Mouse (Mus musculus): ENCODE results near the gene Pir. TPM values are rescaled to one million over a fixed set of nuclear protein-coding genes. Genes with fewer than 3 reads are reported as not detected.
A peak's percentile ranks its signal among the peaks of the same experiment; 100 is the strongest.

The Pir gene
- polyA plus RNA-seq, 2 experiments = 6.8 to 21.6 TPM

DNA sequence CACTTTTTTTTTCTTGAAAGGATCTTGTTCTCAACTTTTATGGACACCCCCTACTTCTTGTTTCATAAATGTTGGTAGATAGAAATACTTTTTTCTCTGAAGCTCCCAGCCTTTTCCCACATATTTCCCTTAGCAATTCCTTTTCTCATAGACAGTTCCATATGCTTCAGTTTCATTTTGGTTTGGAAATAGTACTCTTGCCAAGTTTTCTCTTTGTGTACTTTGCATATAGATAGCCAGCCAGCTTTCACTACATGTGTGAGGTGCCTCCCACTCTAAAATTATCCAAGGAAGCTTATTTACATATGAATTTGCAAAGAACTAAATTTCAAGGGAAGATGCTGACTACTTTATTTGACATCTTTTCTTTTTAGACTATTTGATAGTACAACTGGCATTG, 148.8 kb downstream of the Pir start:
- no peak overlapping the region for H3K4me3 ChIP-seq (ENCODE audit: insufficient read depth in 1 of 2, low read depth in 2 of 2, low read length in 2 of 2)
- peaks cover 0 to 8% of the 10 kb centered on the region in 2 experiments; a peak in 3 of 4 replicates for H3K4me1 ChIP-seq (replicated peaks; ENCODE audit: control insufficient read depth in 2 of 2, insufficient read depth in 2 of 2, low read length in 1 of 2)
- H3K9me3 ChIP-seq (ENCODE audit: control insufficient read depth, low read length) = no peaks in the 10 kb centered on the region
- no peak overlapping the region for H3K9ac ChIP-seq (replicated peaks)
- H3K27me3 ChIP-seq (ENCODE audit: control insufficient read depth, insufficient read depth, low read length) = no peaks in the 10 kb centered on the region
- peaks cover 6% of the 10 kb centered on the region for H3K36me3 ChIP-seq (replicated peaks; ENCODE audit: control insufficient read depth, insufficient read depth, low read depth)
- no peak for DNase-seq (ENCODE audit: low read depth in 3 of 3, low spot score in 3 of 3)
- no peak overlapping the region for H3K4me2 ChIP-seq (ENCODE audit: low read depth)
- ATAC-seq (ENCODE audit: insufficient read depth) = no peak
- TF ChIP-seq CTCF (IDR thresholded peaks at IDR 0.05; ENCODE audit: low read depth) = no peak
- H3K27ac ChIP-seq = no peak overlapping the region

GRCm38 (mm10) chrX:164419471-164419939, 150.3 kb downstream of the Pir start, which contains the start of gene Piga:
Gene Piga, plus strand, starts transcription at chrX:164419787.
- DNase-seq (ENCODE audit: low read depth in 3 of 3, low spot score in 3 of 3) (peak; percentile 87 to 88 (median 88)), ATAC-seq (ENCODE audit: insufficient read depth) (peak; percentile 93)
- TF ChIP-seq CTCF (IDR thresholded peaks at IDR 0.05; ENCODE audit: low read depth) (no peak), EP300 (IDR thresholded peaks at IDR 0.05; ENCODE audit: low read depth) (no peak)
- H3K4me3 ChIP-seq (ENCODE audit: insufficient read depth in 1 of 2, low read depth in 2 of 2, low read length in 2 of 2) = peak within 1 kb of the TSS; percentile 77 to 93
- H3K36me3 ChIP-seq (replicated peaks; ENCODE audit: control insufficient read depth, insufficient read depth, low read depth) = peaks cover 6% of the 10 kb centered on the region
- no peaks in the 10 kb centered on the region for H3K9me3 ChIP-seq (ENCODE audit: control insufficient read depth, low read length)
- 12% methylated on average over 40 of the region's 40 CpGs for WGBS (ENCODE audit: insufficient replicate concordance)
- H3K27ac ChIP-seq = peak within 1 kb of the TSS; percentile 69
- H3K4me1 ChIP-seq (replicated peaks; ENCODE audit: control insufficient read depth in 2 of 2, insufficient read depth in 2 of 2, low read length in 1 of 2) = peaks cover 0 to 8% of the 10 kb centered on the region in 2 experiments; a peak in 3 of 4 replicates
- H3K4me2 ChIP-seq (ENCODE audit: low read depth) = peak within 1 kb of the TSS; percentile 77
- H3K9ac ChIP-seq (replicated peaks) = peak within 1 kb of the TSS; percentile 74
- H3K27me3 ChIP-seq (ENCODE audit: control insufficient read depth, insufficient read depth, low read length) = no peaks in the 10 kb centered on the region

GRCm38 (mm10) chrX:164419955-164420354, 150.8 kb downstream of the Pir start:
- Histone ChIP-seq H3K4me3 (ENCODE audit: insufficient read depth in 1 of 2, low read depth in 2 of 2, low read length in 2 of 2) (peak overlapping the region; percentile 77 to 93), H3K9ac (replicated peaks) (peak overlapping the region; percentile 74), H3K4me1 (replicated peaks; ENCODE audit: control insufficient read depth in 2 of 2, insufficient read depth in 2 of 2, low read length in 1 of 2) (peaks cover 0 to 8% of the 10 kb centered on the region in 2 experiments; a peak in 3 of 4 replicates), H3K9me3 (ENCODE audit: control insufficient read depth, low read length) (no peaks in the 10 kb centered on the region), H3K27me3 (ENCODE audit: control insufficient read depth, insufficient read depth, low read length) (no peaks in the 10 kb centered on the region), H3K36me3 (replicated peaks; ENCODE audit: control insufficient read depth, insufficient read depth, low read depth) (peaks cover 6% of the 10 kb centered on the region), H3K4me2 (ENCODE audit: low read depth) (peak overlapping the region; percentile 77), H3K27ac (peak overlapping the region; percentile 69)
- WGBS (ENCODE audit: insufficient replicate concordance) = 17% methylated on average over 13 of the region's 13 CpGs
- DNase-seq (ENCODE audit: low read depth in 3 of 3, low spot score in 3 of 3) = no peak
- ATAC-seq (ENCODE audit: insufficient read depth) = peak; percentile 30
- TF ChIP-seq CTCF (IDR thresholded peaks at IDR 0.05; ENCODE audit: low read depth) (no peak), EP300 (IDR thresholded peaks at IDR 0.05; ENCODE audit: low read depth) (no peak)

GRCm38 (mm10) chrX:164420518-164420917, 151.3 kb downstream of the Pir start:
- ATAC-seq (ENCODE audit: insufficient read depth) = no peak
- TF ChIP-seq EP300 (IDR thresholded peaks at IDR 0.05; ENCODE audit: low read depth) = no peak
- TF ChIP-seq CTCF (IDR thresholded peaks at IDR 0.05; ENCODE audit: low read depth) = no peak

More at GRCm38 (mm10) chrX:164420518-164420917, 151.3 kb downstream of the Pir start:
- Histone ChIP-seq H3K27ac (no peak overlapping the region), H3K27me3 (ENCODE audit: control insufficient read depth, insufficient read depth, low read length) (no peaks in the 10 kb centered on the region), H3K9me3 (ENCODE audit: control insufficient read depth, low read length) (no peaks in the 10 kb centered on the region), H3K4me3 (ENCODE audit: insufficient read depth in 1 of 2, low read depth in 2 of 2, low read length in 2 of 2) (peak overlapping the region; percentile 77 to 93), H3K4me2 (ENCODE audit: low read depth) (peak overlapping the region; percentile 77), H3K36me3 (replicated peaks; ENCODE audit: control insufficient read depth, insufficient read depth, low read depth) (peaks cover 6% of the 10 kb centered on the region), H3K4me1 (replicated peaks; ENCODE audit: control insufficient read depth in 2 of 2, insufficient read depth in 2 of 2, low read length in 1 of 2) (peaks cover 0 to 8% of the 10 kb centered on the region in 2 experiments; a peak in 3 of 4 replicates), H3K9ac (replicated peaks) (peak overlapping the region; percentile 74)
- DNase-seq (ENCODE audit: low read depth in 3 of 3, low spot score in 3 of 3) = no peak
- 24% methylated on average over 3 of the region's 3 CpGs for WGBS (ENCODE audit: insufficient replicate concordance)

Other genes starting within 250 kb of the Pir start
- gene Car5b, start 241.4 kb upstream of the Pir start, polyA plus RNA-seq (2012; rRNA removed) = 0.09 and 0.10 TPM in 2 replicates
- gene Car5b, start 241.4 kb upstream of the Pir start, polyA plus RNA-seq (2014; fragmentation: Nextera tagmentation; extraction: Ambion mirVana) = 0.05 and 0.06 TPM in 2 replicates
- 9.7 and 11.7 TPM in 2 replicates for gene Siah1b, start 192.9 kb upstream of the Pir start, polyA plus RNA-seq (2012; rRNA removed)
- gene Siah1b, start 192.9 kb upstream of the Pir start, polyA plus RNA-seq (2014; fragmentation: Nextera tagmentation; extraction: Ambion mirVana) = 15.0 and 15.5 TPM in 2 replicates
- gene Cltrn, start 180.5 kb upstream of the Pir start, polyA plus RNA-seq (2012; rRNA removed) = 0.09 and 0.16 TPM in 2 replicates
- gene Cltrn, start 180.5 kb upstream of the Pir start, polyA plus RNA-seq (2014; fragmentation: Nextera tagmentation; extraction: Ambion mirVana) = 0.46 and 0.90 TPM in 2 replicates
- gene Ace2, start 130.0 kb upstream of the Pir start, polyA plus RNA-seq (2012; rRNA removed) = 0.01 TPM in 1 of 2 replicates, not detected in the other
- gene Ace2, start 130.0 kb upstream of the Pir start, polyA plus RNA-seq (2014; fragmentation: Nextera tagmentation; extraction: Ambion mirVana) = not detected in 2 replicates
- gene Bmx, start 11.2 kb upstream of the Pir start, polyA plus RNA-seq (2012; rRNA removed) = 0.06 and 0.16 TPM in 2 replicates
- gene Bmx, start 11.2 kb upstream of the Pir start, polyA plus RNA-seq (2014; fragmentation: Nextera tagmentation; extraction: Ambion mirVana) = 0.19 and 0.24 TPM in 2 replicates
- 0.73 and 1.0 TPM in 2 replicates for gene Vegfd, start 104.0 kb downstream of the Pir start, polyA plus RNA-seq (2012; rRNA removed)
- gene Vegfd, start 104.0 kb downstream of the Pir start, polyA plus RNA-seq (2014; fragmentation: Nextera tagmentation; extraction: Ambion mirVana) = 0.69 and 0.71 TPM in 2 replicates
- gene Piga, start 150.4 kb downstream of the Pir start, polyA plus RNA-seq (2012; rRNA removed) = 8.2 and 9.0 TPM in 2 replicates
- 11.5 and 14.4 TPM in 2 replicates for gene Piga, start 150.4 kb downstream of the Pir start, polyA plus RNA-seq (2014; fragmentation: Nextera tagmentation; extraction: Ambion mirVana)
- 0.06 TPM in 1 of 2 replicates, not detected in the other for gene Asb11, start 167.6 kb downstream of the Pir start, polyA plus RNA-seq (2012; rRNA removed)
- not detected in 2 replicates for gene Asb11, start 167.6 kb downstream of the Pir start, polyA plus RNA-seq (2014; fragmentation: Nextera tagmentation; extraction: Ambion mirVana)
- 0.05 TPM in 1 of 2 replicates, not detected in the other for gene Asb9, start 237.0 kb downstream of the Pir start, polyA plus RNA-seq (2012; rRNA removed)
- not detected in 2 replicates for gene Asb9, start 237.0 kb downstream of the Pir start, polyA plus RNA-seq (2014; fragmentation: Nextera tagmentation; extraction: Ambion mirVana)